Mouse (Mus musculus) adrenal gland, adult (tissue): ENCODE data around the gene Pparg.

ENCODE experiments used
- DNase-seq, 2 experiments: peaks; one replicate each; pipeline ENCODE4 v3.0.0; 2022 to 2023; ENCODE audit warnings: low spot score in 1 of 2; ENCODE audit not compliant: inconsistent age in 2 of 2

Gene Pparg

GRCm38 (mm10) chr6:115504160-115504558 lies 143.4 kb downstream of the Pparg start:
- DNase-seq: no peak

GRCm38 (mm10) chr6:115504915-115505314 lies 144.2 kb downstream of the Pparg start:
- no peak for DNase-seq

- DNase-seq: no peak
These were observed 145.7 kb downstream of the Pparg start for GRCm38 (mm10) chr6:115506425-115506824.

DNA sequence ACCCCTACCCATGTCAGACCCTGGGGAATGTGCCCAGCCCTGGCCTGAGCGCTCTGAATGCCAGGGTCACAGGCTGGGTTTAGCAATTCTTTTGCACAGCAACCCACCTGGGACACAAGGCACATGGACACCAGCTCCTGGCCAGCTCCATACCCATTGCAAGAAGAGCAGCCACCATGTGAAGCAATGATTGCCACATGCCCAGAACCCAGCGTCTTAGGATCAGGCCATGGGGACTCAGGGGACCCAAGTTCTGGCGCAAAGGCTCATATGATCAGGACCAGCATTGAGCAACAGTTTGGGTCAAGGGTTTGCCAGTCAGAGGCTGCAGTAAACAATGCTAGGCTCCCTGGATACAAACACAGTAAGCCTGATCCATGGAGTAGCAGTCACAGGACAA lies 150.7 kb downstream of the Pparg start:
- peak; percentile 14 to 73 for DNase-seq

GRCm38 (mm10) chr6:115513207-115513606 lies 152.5 kb downstream of the Pparg start:
- no peak for DNase-seq

- no peak for DNase-seq
These were observed 157.2 kb downstream of the Pparg start for GRCm38 (mm10) chr6:115517904-115518303.

- no peak for DNase-seq
These were observed 157.6 kb downstream of the Pparg start for GRCm38 (mm10) chr6:115518352-115518751.

- peak in 1 of 2 experiments; percentile 68 for DNase-seq
These were observed 158.5 kb downstream of the Pparg start for GRCm38 (mm10) chr6:115519275-115519699.

DNA sequence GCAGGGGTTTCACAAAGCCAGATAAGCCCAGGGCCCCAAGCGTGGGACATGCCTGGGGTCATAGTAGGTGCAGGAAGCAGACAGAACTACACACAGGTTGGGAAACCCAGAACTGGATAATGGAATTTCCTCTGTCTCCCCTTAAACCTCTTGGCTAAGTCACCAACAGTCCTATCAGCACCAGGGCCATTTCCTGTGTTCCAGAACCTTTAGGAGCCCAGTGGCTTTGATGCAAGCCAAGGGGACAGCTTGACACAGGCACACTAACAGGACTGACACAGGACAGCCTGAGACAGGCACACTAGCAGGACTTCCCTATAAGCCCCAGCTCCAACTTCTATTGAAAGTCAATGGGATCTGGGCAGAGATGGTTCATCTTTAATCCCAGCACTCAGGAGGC lies 161.2 kb downstream of the Pparg start:
- DNase-seq: no peak

GRCm38 (mm10) chr6:115522691-115523146 lies 162.0 kb downstream of the Pparg start:
- DNase-seq: no peak

GRCm38 (mm10) chr6:115523201-115523600 lies 162.4 kb downstream of the Pparg start:
- DNase-seq: peak in 1 of 2 experiments; percentile 78

- no peak for DNase-seq
These were observed 163.8 kb downstream of the Pparg start for GRCm38 (mm10) chr6:115524449-115524990.

DNA sequence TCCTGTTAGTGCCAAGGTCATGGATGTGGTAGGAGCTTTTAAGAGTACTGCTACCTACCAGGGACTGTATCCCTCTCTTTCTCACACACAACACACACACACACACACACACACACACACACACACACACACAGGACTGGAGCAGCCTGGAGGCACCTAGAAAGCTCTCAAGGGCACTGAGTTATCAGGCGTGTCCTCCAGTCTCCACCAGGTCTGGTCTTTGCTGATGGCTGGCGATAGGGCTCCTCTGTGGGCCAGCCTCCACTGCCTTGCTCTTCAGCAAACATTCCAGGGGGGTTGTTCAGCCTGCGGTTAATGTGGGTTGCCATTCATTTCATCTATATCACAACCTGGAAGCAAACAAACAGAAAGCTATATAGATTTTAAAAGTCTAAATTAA lies 166.7 kb downstream of the Pparg start:
- no peak for DNase-seq

GRCm38 (mm10) chr6:115528372-115528771 lies 167.6 kb downstream of the Pparg start:
- DNase-seq: no peak

- peak; percentile 20 to 72 for DNase-seq
These were observed 173.9 kb downstream of the Pparg start for GRCm38 (mm10) chr6:115534617-115535016.

DNA sequence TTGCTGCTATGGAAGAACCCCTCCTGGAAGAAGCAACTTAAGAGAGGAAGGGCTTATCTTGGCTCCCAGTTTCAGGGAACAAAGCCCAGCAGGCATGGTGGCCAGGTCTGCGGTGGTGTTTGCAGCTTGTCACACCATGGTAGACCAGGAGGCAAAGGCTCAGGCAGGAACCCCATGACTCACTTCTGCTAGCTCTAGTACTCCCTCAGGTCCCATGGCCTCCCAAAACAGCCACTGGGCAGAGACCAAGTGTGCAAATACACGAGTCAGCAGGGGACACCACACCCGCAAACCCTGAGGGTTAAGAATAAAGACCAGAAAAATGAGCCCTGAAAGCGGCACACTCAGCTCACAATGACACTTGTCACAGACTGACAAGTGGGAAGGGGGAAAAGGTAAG lies 175.4 kb downstream of the Pparg start:
- DNase-seq: no peak

GRCm38 (mm10) chr6:115538645-115539429 lies 178.1 kb downstream of the Pparg start:
- peak; percentile 78 to 94 for DNase-seq
